Mouse (Mus musculus): ENCODE data around the gene Ltc4s. TPM values are rescaled to one million over a fixed set of nuclear protein-coding genes. Genes with fewer than 3 reads are reported as not detected.

The Ltc4s gene
- polyA plus RNA-seq, 1 experiment from 2014 or later: 0.55 TPM

GRCm38 (mm10) chr11:50226406-50226805 lies 12.0 kb downstream of the Ltc4s start:
- 32% methylated on average over 2 of the region's 2 CpGs for WGBS

GRCm38 (mm10) chr11:50225611-50226378 lies 12.6 kb downstream of the Ltc4s start:
- Histone ChIP-seq H3K4me1 (peaks cover 76% of the 10 kb centered on the region), H3K9me3 (replicated peaks) (no peaks in the 10 kb centered on the region), H3K27me3 (ENCODE audit: low read depth, poor library complexity, severe bottlenecking) (peaks cover 8% of the 10 kb centered on the region), H3K36me3 (peaks cover 3% of the 10 kb centered on the region; the same call in 1 of the 2 replicates), H3K4me3 (peak overlapping the region; percentile 91), H3K27ac (peak overlapping the region; percentile 96)
- WGBS: 3% methylated on average over 30 of the region's 34 CpGs
- peak; percentile 74 for DNase-seq (ENCODE audit: low spot score)

More at GRCm38 (mm10) chr11:50226406-50226805, 12.0 kb downstream of the Ltc4s start:
- DNase-seq (ENCODE audit: low spot score): no peak
- peak overlapping the region; percentile 91 for H3K4me3 ChIP-seq
- H3K9me3 ChIP-seq (replicated peaks): no peaks in the 10 kb centered on the region
- H3K36me3 ChIP-seq: peaks cover 6% of the 10 kb centered on the region
- H3K27ac ChIP-seq: peak overlapping the region; percentile 96
- peaks cover 11% of the 10 kb centered on the region for H3K27me3 ChIP-seq (ENCODE audit: low read depth, poor library complexity, severe bottlenecking)
- H3K4me1 ChIP-seq: peaks cover 80% of the 10 kb centered on the region

GRCm38 (mm10) chr11:50224671-50225530 lies 13.5 kb downstream of the Ltc4s start:
- Histone ChIP-seq H3K27ac (peak overlapping the region; percentile 96), H3K9me3 (replicated peaks) (no peaks in the 10 kb centered on the region), H3K36me3 (no peaks in the 10 kb centered on the region), H3K4me3 (peak overlapping the region; percentile 91), H3K4me1 (peaks cover 67% of the 10 kb centered on the region), H3K27me3 (ENCODE audit: low read depth, poor library complexity, severe bottlenecking) (no peaks in the 10 kb centered on the region)
- under 1% methylated on average over 68 of the region's 70 CpGs for WGBS
- peak; percentile 89 for DNase-seq (ENCODE audit: low spot score)

- no peaks in the 10 kb centered on the region for H3K36me3 ChIP-seq
- no peaks in the 10 kb centered on the region for H3K27me3 ChIP-seq (ENCODE audit: low read depth, poor library complexity, severe bottlenecking)
- WGBS: 10% methylated on average over 17 of the region's 17 CpGs
- peak overlapping the region; percentile 96 for H3K27ac ChIP-seq
- H3K4me3 ChIP-seq: peak overlapping the region; percentile 91
- H3K4me1 ChIP-seq: peaks cover 58% of the 10 kb centered on the region
- DNase-seq (ENCODE audit: low spot score): no peak
- no peaks in the 10 kb centered on the region for H3K9me3 ChIP-seq (replicated peaks)
Measured at GRCm38 (mm10) chr11:50223783-50224662, 14.4 kb downstream of the Ltc4s start.

GRCm38 (mm10) chr11:50222559-50223276 lies 15.7 kb downstream of the Ltc4s start:
- no peak for DNase-seq (ENCODE audit: low spot score)
- H3K27me3 ChIP-seq (ENCODE audit: low read depth, poor library complexity, severe bottlenecking): no peaks in the 10 kb centered on the region
- peaks cover 50% of the 10 kb centered on the region for H3K4me1 ChIP-seq
- no peak overlapping the region for H3K4me3 ChIP-seq
- H3K36me3 ChIP-seq: no peaks in the 10 kb centered on the region
- 59% methylated on average over 7 of the region's 7 CpGs for WGBS
- H3K27ac ChIP-seq: no peak overlapping the region
- no peaks in the 10 kb centered on the region for H3K9me3 ChIP-seq (replicated peaks)

GRCm38 (mm10) chr11:50219833-50220232 lies 18.6 kb downstream of the Ltc4s start:
- no peaks in the 10 kb centered on the region for H3K27me3 ChIP-seq (ENCODE audit: low read depth, poor library complexity, severe bottlenecking)
- no peaks in the 10 kb centered on the region for H3K9me3 ChIP-seq (replicated peaks)
- H3K27ac ChIP-seq: no peak overlapping the region
- peaks cover 42% of the 10 kb centered on the region for H3K4me1 ChIP-seq
- DNase-seq (ENCODE audit: low spot score): peak; percentile 27
- 52% methylated on average over 2 of the region's 2 CpGs for WGBS
- no peaks in the 10 kb centered on the region for H3K36me3 ChIP-seq
- no peak overlapping the region for H3K4me3 ChIP-seq

GRCm38 (mm10) chr11:50217811-50218210 lies 20.6 kb downstream of the Ltc4s start:
- no peak overlapping the region for H3K27ac ChIP-seq
- 73% methylated on average over 4 of the region's 4 CpGs for WGBS
- no peaks in the 10 kb centered on the region for H3K9me3 ChIP-seq (replicated peaks)
- no peaks in the 10 kb centered on the region for H3K36me3 ChIP-seq
- no peaks in the 10 kb centered on the region for H3K27me3 ChIP-seq (ENCODE audit: low read depth, poor library complexity, severe bottlenecking)
- no peak for DNase-seq (ENCODE audit: low spot score)
- no peak overlapping the region for H3K4me3 ChIP-seq
- H3K4me1 ChIP-seq: peaks cover 33% of the 10 kb centered on the region

GRCm38 (mm10) chr11:50216724-50217366 lies 21.6 kb downstream of the Ltc4s start:
- H3K27me3 ChIP-seq (ENCODE audit: low read depth, poor library complexity, severe bottlenecking): no peaks in the 10 kb centered on the region
- no peaks in the 10 kb centered on the region for H3K9me3 ChIP-seq (replicated peaks)
- no peaks in the 10 kb centered on the region for H3K36me3 ChIP-seq
- WGBS: 72% methylated on average over 4 of the region's 4 CpGs
- DNase-seq (ENCODE audit: low spot score): no peak
- H3K4me3 ChIP-seq: no peak overlapping the region
- peak overlapping the region; percentile 19; the same call in 1 of the 2 replicates for H3K27ac ChIP-seq
- peaks cover 32% of the 10 kb centered on the region for H3K4me1 ChIP-seq

GRCm38 (mm10) chr11:50215633-50216032 lies 22.8 kb downstream of the Ltc4s start:
- H3K27ac ChIP-seq: no peak overlapping the region
- H3K9me3 ChIP-seq (replicated peaks): no peaks in the 10 kb centered on the region
- DNase-seq (ENCODE audit: low spot score): no peak
- H3K4me1 ChIP-seq: peaks cover 38% of the 10 kb centered on the region
- H3K36me3 ChIP-seq: no peaks in the 10 kb centered on the region
- no peak overlapping the region for H3K4me3 ChIP-seq
- no peaks in the 10 kb centered on the region for H3K27me3 ChIP-seq (ENCODE audit: low read depth, poor library complexity, severe bottlenecking)
- WGBS: 15% methylated on average over 9 of the region's 9 CpGs

GRCm38 (mm10) chr11:50214631-50215030 lies 23.8 kb downstream of the Ltc4s start:
- WGBS: 91% methylated on average over 6 of the region's 6 CpGs
- DNase-seq (ENCODE audit: low spot score): no peak
- Histone ChIP-seq H3K4me3 (no peak overlapping the region), H3K4me1 (peaks cover 38% of the 10 kb centered on the region), H3K9me3 (replicated peaks) (no peaks in the 10 kb centered on the region), H3K27ac (no peak overlapping the region), H3K27me3 (ENCODE audit: low read depth, poor library complexity, severe bottlenecking) (no peaks in the 10 kb centered on the region), H3K36me3 (no peaks in the 10 kb centered on the region)

GRCm38 (mm10) chr11:50212848-50213758 lies 25.3 kb downstream of the Ltc4s start:
- no peak overlapping the region for H3K27ac ChIP-seq

More at GRCm38 (mm10) chr11:50212848-50213758, 25.3 kb downstream of the Ltc4s start:
- no peaks in the 10 kb centered on the region for H3K27me3 ChIP-seq (ENCODE audit: low read depth, poor library complexity, severe bottlenecking)
- peaks cover 1% of the 10 kb centered on the region; the same call in 1 of the 2 replicates for H3K36me3 ChIP-seq
- WGBS: 70% methylated on average over 11 of the region's 11 CpGs
- H3K4me3 ChIP-seq: no peak overlapping the region
- no peak for DNase-seq (ENCODE audit: low spot score)
- H3K4me1 ChIP-seq: peaks cover 38% of the 10 kb centered on the region
- H3K9me3 ChIP-seq (replicated peaks): no peaks in the 10 kb centered on the region

All from limb, embryonic 10.5 days (tissue).